Mouse (Mus musculus) testis, adult 2 months (tissue): ENCODE measurements around the gene Tenm1. TPM values are rescaled to one million over a fixed set of nuclear protein-coding genes. Genes with fewer than 3 reads are reported as not detected.

ENCODE experiments used
- H3K27ac ChIP-seq: fragments of 200-500 bp; 2 replicates; pipeline ENCODE4 v1.5.1; 2012; ENCODE audit warnings: low read depth, low read length; ENCODE audit not compliant: control insufficient read depth, insufficient read depth
- H3K27me3 ChIP-seq: fragments of 200-500 bp; 2 replicates; pipeline ENCODE4 v1.6.1; 2012; ENCODE audit warnings: mild to moderate bottlenecking, low read length, moderate library complexity; ENCODE audit not compliant: control insufficient read depth, insufficient read depth
- H3K36me3 ChIP-seq: fragments of 200-500 bp; 2 replicates; pipeline ENCODE4 v1.6.1; 2012; ENCODE audit warnings: mild to moderate bottlenecking, low read length; ENCODE audit not compliant: control insufficient read depth, insufficient read depth
- H3K4me1 ChIP-seq: fragments of 200-500 bp; 2 replicates; pipeline ENCODE4 v1.6.1; 2012; ENCODE audit warnings: low read length; ENCODE audit not compliant: control insufficient read depth, insufficient read depth
- H3K4me3 ChIP-seq: fragments of 200-500 bp; 2 replicates; pipeline ENCODE4 v1.5.1; 2012; ENCODE audit warnings: low read depth, mild to moderate bottlenecking, low read length, moderate library complexity, mixed read lengths; ENCODE audit not compliant: control insufficient read depth
- CTCF ChIP-seq: fragments of 200-500 bp; IDR thresholded peaks from 2 replicates; pipeline ENCODE4 v1.5.1; 2012; ENCODE audit warnings: low read depth, mild to moderate bottlenecking, inconsistent platforms, low read length, moderate library complexity; ENCODE audit not compliant: control insufficient read depth, insufficient read depth, insufficient replicate concordance
- POLR2A ChIP-seq: fragments of 200-500 bp; IDR thresholded peaks from 2 replicates; pipeline ENCODE4 v1.6.1; 2012; ENCODE audit warnings: low read depth, mild to moderate bottlenecking, inconsistent platforms, low read length, moderate library complexity; ENCODE audit not compliant: control insufficient read depth
- polyA plus RNA-seq: library from polyadenylated mRNA; depleted of rRNA; stranded (reverse); fragments of >200 nt; gene quantifications from 2 replicates; pipeline ENCODE4 v1.2.3, GENCODE M21; 2012

Tenm1 gene
- polyA plus RNA-seq, 1 experiment = 0.02 TPM

GRCm38 (mm10) chrX:42861731-42862130 lies 567.2 kb downstream of the Tenm1 start:
- Histone ChIP-seq H3K27me3 (no peaks in the 10 kb centered on the region), H3K27ac (no peak overlapping the region), H3K36me3 (no peaks in the 10 kb centered on the region), H3K4me1 (no peaks in the 10 kb centered on the region), H3K4me3 (no peak overlapping the region)
- no peak for TF ChIP-seq POLR2A
- no peak for TF ChIP-seq CTCF

DNA sequence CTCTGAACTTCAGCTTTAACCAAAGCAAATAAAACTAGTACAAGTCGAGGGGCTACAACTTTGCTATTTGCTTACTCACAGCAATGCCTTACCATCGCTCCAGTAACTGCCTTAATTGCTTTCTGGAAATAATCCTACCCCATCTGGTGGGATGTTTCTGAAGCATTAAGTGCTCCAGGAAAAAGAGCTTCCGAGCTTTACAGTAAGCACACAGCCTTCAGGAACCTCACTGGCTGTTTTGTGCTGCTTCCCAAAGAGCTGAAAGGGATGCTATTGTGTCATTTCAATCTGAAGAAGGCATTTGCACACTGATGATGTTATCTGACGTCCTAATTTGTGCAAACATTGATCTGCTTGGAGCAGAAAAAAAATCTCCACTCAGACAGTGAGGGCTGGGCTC lies 647.4 kb downstream of the Tenm1 start:
- TF ChIP-seq CTCF (no peak), POLR2A (no peak)

GRCm38 (mm10) chrX:42718078-42718785 lies 710.7 kb downstream of the Tenm1 start:
- TF ChIP-seq CTCF (no peak), POLR2A (no peak)
- Histone ChIP-seq H3K27me3 (no peaks in the 10 kb centered on the region), H3K4me1 (no peaks in the 10 kb centered on the region), H3K36me3 (no peaks in the 10 kb centered on the region), H3K4me3 (no peak overlapping the region), H3K27ac (no peak overlapping the region)

More for the DNA sequence above, 647.4 kb downstream of the Tenm1 start:
- Histone ChIP-seq H3K4me3 (no peak overlapping the region), H3K4me1 (no peaks in the 10 kb centered on the region), H3K27ac (no peak overlapping the region), H3K27me3 (no peaks in the 10 kb centered on the region), H3K36me3 (no peaks in the 10 kb centered on the region)

DNA sequence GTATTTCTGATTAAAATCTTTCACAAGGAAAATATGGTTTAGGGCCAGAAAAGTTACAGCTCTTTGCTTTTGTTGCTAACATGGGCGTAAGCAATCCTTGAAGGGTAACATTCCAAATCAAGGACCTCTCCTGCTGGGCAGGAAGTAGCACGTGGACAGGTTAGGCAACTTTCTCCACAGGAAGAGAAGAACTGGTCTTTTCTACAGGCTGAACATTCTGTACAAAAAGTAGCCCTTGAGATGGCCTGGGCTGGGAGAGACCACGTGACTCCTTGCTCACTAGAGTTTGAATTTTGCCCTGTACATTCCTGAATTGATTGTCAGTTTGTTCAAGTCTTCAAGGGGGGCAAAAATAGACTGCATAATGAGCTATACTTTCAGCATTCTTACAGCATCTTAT lies 728.6 kb downstream of the Tenm1 start:
- H3K4me1 ChIP-seq = no peaks in the 10 kb centered on the region
- H3K27me3 ChIP-seq = no peaks in the 10 kb centered on the region
- no peak overlapping the region for H3K4me3 ChIP-seq
- TF ChIP-seq CTCF (no peak), POLR2A (no peak)
- H3K27ac ChIP-seq = no peak overlapping the region
- H3K36me3 ChIP-seq = no peaks in the 10 kb centered on the region

DNA sequence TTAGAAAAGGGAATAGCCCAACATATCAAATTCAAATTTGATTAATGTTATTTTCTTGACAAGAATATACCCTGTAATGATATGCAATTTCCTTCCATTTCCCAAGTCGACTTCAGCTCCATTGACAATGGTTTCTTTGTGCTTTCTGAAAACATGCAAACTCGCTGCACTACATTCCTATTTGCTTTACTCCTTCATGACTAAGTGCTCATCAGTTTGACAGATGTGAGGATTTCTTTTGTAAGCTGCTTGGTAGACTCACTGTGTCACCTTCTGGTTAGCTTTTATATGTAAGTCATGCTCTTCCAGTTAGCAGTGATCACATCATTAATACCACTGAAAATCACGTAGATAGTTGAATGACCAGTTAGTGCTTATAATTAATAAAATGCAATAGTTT lies 781.8 kb downstream of the Tenm1 start:
- Histone ChIP-seq H3K27ac (no peak overlapping the region), H3K4me3 (no peak overlapping the region), H3K36me3 (no peaks in the 10 kb centered on the region), H3K4me1 (no peaks in the 10 kb centered on the region), H3K27me3 (no peaks in the 10 kb centered on the region)
- TF ChIP-seq POLR2A (no peak), CTCF (no peak)

- TF ChIP-seq POLR2A (no peak), CTCF (no peak)
Measured at GRCm38 (mm10) chrX:42580521-42580920, 848.4 kb downstream of the Tenm1 start.

GRCm38 (mm10) chrX:42558683-42559082 lies 870.2 kb downstream of the Tenm1 start:
- no peak overlapping the region for H3K4me3 ChIP-seq
- H3K27me3 ChIP-seq = no peaks in the 10 kb centered on the region
- TF ChIP-seq POLR2A (no peak), CTCF (no peak)
- H3K27ac ChIP-seq = no peak overlapping the region
- H3K36me3 ChIP-seq = no peaks in the 10 kb centered on the region
- no peaks in the 10 kb centered on the region for H3K4me1 ChIP-seq

More at GRCm38 (mm10) chrX:42580521-42580920, 848.4 kb downstream of the Tenm1 start:
- Histone ChIP-seq H3K27ac (no peak overlapping the region), H3K4me3 (no peak overlapping the region), H3K4me1 (no peaks in the 10 kb centered on the region), H3K27me3 (no peaks in the 10 kb centered on the region), H3K36me3 (no peaks in the 10 kb centered on the region)

GRCm38 (mm10) chrX:42557284-42557683 lies 871.6 kb downstream of the Tenm1 start:
- TF ChIP-seq POLR2A (no peak), CTCF (no peak)
- H3K4me3 ChIP-seq = no peak overlapping the region
- H3K27ac ChIP-seq = no peak overlapping the region
- H3K4me1 ChIP-seq = no peaks in the 10 kb centered on the region
- no peaks in the 10 kb centered on the region for H3K27me3 ChIP-seq
- H3K36me3 ChIP-seq = no peaks in the 10 kb centered on the region
